Mouse (Mus musculus): ENCODE results near the gene Sema5a.

- TF ChIP-seq POLR2A (IDR thresholded peaks at IDR 0.05; ENCODE audit: borderline replicate concordance, control insufficient read depth, low read depth, low read length) (no peak), CTCF (IDR thresholded peaks at IDR 0.05; ENCODE audit: control insufficient read depth, insufficient read depth, low read length) (no peak)
Observed at GRCm38 (mm10) chr15:32284688-32285087, 40.1 kb downstream of the Sema5a start.
